Mouse (Mus musculus): Measurements from ENCODE around the gene Fpgs. TPM values are rescaled to one million over a fixed set of nuclear protein-coding genes. Genes with fewer than 3 reads are reported as not detected.

The Fpgs gene
- total RNA-seq (2021): 1 to 10 TPM; 8.5 to 9.9 TPM
- long read RNA-seq, transcript Fpgs-201 (15 exons, 2,273 nt): major isoform, 11 of 15 reads
- long read RNA-seq, partial matches to known transcripts: 1 of 15 reads
- long read RNA-seq, other reads (novel, unspliced or antisense): 3 of 15 reads

DNA sequence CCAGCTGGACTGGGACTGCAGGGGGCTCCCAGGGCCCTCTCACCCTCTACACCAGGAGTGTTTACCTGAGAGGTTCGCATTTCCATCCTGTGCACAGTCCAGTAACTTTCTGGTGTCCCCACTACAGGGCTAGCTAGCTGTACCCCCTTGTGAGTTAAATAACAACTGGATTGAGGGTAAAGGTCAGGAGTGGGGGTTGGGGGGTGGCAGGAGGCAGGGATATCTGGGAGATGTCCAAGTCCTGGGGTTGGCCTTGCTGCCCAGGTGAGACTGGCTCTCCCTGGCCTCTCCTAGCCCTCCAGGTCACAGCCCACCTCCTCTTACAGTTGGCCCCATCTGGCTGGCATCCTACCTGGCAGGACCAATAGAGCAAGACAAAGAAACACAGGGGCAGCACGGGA, at the start of gene Fpgs:
Fpgs (minus strand) TSS at position 125 of the 401 bp plus-strand sequence.
- DNase-seq (ENCODE audit: low spot score in 2 of 2): no peak

DNA sequence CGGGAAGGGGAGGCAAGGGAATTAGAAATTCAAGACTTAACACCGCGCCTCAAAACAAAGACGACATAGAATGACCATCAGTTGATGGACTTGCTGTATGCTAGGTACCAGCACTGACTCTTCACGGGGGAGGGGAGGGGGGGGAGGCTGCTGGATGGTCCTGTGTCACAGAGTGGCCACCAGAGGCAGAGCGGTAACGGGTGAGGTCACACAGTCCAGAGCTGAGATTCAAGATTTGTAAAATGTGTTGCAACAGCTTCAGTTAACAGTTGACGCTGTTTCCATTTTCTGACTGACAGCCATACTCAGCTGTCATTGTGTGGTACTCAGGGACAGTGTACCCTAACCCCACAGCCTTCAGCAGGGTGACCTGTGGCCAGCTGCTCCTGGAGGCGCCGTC, 48.2 kb upstream of the Fpgs start:
- no peak for DNase-seq (ENCODE audit: low spot score in 2 of 2)

DNA sequence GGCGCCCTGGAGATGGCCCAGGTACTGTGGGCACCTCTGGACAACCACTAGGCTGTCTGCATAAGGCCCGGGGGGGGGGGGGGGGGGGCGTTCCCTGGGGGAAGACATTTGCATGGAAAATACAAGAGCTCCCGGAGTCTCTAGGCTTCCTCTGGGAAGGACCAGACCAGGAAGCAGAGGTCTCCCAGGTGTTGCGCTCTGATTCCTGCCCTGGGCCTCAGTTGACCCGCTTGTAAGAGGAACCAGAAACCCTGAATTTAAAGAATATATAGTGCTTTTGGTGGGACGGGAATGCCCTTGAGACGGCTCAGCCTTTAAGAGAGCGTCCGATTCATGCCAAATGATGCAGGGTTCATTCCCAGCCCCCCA, 47.7 kb upstream of the Fpgs start:
- DNase-seq (ENCODE audit: low spot score in 2 of 2): no peak

DNA sequence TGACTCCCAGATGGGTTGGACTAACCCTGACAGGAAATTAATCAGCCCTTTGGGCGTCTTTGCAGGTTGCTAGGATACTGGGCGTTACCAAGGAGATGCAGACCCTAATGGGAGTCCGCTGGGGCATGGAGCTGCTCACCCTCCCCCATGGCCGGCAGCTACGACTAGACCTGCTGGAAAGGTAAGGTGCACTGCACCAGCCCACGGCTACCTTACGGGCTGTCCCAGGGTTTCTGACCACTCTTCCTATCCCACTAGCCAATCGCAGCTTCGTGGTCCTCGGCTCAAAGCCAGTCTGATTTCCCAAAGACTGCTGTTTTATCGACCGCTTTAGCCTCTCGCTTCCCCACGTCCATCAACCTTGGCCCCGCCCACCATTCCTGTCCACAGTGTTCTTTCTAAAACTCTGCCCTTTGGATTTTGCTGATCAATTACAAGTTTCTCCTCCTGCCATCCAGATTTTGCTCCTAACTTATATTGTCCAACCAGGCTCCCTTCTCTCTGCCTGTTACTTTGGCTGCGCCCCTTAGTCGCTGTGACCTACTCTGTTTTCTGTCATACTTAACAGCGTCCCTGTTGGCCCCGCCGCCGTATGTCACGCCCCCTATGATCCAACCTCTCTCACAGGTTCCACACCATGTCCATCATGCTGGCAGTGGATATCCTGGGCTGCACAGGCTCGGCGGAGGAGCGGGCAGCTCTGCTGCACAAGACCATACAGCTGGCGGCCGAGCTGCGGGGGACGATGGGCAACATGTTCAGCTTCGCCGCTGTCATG, 47.1 kb upstream of the Fpgs start:
- DNase-seq (ENCODE audit: low spot score in 2 of 2): no peak

DNA sequence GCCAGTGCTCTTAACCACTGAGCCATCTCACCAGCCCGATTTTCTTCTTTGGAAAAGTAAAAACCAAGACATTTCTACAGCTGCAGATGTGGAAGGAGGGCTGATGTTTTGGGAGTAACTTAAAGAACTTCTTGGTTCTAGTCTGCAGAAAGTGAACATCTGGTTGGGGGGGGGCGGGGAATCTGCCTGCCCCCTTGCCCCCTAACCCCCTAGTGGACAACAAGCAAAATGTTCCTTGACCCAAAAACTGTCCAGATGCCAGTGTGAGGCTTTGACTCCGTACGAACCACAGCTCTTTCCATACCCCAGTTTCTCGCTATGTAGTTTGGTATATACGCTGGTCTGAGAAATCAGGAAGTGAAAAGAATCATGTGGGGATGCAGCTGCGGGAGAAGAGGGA, 46.3 kb upstream of the Fpgs start:
- no peak for DNase-seq (ENCODE audit: low spot score in 2 of 2)

DNA sequence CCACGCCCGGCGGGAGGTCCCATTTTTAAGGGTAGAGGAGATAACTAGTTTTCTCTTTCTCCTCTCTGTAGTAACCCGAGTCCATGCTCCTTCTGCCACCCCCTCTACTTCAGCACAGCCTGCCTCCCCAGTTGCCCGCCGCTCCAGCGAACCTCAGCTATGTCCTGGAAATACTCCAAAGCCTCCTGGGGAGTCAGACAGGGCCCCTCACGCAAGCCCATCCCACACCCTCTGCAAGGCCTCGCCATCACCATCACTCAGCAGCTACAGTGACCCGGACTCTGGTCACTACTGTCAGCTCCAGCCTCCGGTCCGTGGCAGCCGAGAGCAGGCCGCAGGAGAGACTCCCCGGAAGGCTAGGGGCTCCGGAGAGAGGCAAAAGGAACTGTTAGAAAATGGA, 45.1 kb upstream of the Fpgs start:
- DNase-seq (ENCODE audit: low spot score in 2 of 2): no peak

DNA sequence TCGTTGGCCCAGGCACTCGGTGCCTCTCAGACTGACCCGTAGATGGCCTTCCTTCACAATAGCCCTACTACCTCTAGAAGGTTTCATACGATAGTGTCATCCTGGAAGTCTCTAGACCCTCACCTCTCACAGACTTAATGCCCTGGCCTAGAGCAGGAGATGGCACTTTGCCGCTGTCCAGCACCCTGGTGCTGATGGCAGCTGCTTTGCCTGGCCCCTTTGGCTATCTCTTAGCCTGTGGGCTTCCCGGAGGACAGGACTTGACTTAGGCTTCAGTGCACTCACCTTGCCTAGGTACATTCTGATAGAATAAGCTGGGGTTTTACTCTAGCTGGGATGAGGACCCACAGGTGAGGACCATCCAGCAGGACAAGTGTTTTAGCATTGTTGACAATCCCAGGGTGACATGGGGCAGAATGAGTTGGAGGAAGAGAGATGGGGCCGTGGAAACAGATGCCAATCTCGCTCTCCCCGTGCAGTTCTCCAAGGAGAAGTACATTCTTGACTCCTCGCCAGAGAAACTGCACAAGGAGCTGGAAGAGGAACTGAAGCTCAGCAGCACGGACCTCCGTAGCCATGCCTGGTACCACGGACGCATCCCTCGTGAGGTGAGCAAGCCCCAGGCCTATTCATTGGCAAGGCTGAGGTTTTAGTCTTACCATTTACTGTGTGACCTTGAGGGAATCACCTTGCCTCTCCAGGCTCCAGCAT, 40.5 kb upstream of the Fpgs start:
- DNase-seq (ENCODE audit: low spot score in 2 of 2): no peak

DNA sequence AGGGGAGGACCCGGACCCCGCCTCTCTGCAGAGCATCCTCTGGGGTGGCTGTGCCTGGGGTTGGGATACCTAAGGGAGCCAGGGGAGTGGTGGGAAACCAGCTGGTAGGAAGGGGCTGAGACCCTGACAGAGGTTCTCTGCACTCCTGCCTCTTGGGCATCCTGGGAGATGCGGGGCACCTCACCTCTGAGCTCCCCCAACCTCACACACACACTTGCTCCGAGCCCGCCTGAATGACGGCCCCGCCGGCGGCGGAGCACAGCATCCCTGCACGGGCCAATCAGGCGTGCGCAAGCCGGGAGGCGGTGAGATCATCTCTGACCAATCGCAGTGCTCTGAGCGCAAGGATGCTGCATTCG, 38.2 kb upstream of the Fpgs start:
- DNase-seq (ENCODE audit: low spot score in 2 of 2): peak; percentile 87 to 89

DNA sequence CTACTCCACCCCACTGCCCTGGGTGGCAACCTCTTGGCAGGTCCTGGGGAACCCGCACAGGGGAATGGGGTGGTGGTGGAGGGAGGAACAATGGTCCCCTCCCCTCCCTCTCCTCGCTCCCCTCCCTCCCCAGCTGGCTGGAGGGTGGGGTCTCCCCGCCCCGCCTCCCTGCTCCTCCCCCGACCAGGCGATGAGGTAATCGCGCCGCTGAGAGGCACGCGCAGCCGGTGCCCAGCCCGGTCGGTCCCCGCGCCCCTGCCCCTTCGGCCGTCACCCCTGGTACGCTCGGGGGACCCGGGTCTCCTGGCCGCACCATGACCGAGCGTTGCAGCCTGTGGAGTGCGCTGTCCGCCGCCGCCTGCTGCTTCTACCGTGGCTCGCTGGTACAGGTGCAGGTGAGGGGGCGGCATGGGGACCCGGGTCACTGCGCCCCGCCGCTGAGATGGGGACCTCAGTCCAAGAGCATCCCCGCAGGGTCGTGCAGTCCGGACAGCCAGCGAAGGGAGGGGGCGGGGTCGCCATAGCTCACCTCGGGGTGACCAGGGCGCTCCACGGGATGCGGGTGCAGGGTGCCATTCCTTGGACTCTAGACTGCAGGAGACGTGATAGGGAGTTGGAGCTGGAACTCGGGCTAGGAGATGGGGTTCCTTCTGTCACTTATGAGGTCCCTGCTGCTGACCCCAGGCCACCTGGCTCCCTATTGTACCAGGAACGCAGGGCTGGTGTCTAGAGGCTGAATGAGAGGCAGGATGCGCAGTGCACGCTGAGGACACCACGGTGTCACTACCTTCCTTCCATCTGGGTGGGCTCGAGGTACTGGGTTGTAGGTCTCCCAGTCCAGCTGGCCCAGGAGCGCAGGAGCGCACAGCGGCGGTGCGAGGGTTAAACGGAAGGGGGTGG, 37.6 kb upstream of the Fpgs start:
- peak in 1 of 2 experiments; percentile 51 for DNase-seq (ENCODE audit: low spot score in 2 of 2)

DNA sequence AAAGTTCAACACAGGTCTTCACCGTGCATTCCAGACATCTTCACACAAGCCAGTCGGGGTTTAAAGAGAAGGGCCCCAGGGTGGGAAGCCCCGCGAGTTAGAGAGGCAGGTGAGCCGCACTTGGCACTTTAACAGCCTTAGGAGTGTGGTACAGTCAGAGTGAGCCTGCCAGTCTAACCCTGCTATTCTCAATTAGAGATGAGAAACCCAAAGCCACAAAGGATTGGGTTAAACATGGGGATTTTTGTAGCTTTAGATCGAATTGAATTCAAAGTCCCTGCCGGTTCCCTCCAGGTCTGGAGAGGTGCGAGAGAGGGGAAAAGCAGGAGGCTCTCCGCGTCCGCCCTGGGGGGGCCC, 36.9 kb upstream of the Fpgs start, which contains the start of gene 6330409D20Rik:
6330409D20Rik (minus strand) TSS at position 101 of the 357 bp plus-strand sequence.
- DNase-seq (ENCODE audit: low spot score in 2 of 2): no peak

DNA sequence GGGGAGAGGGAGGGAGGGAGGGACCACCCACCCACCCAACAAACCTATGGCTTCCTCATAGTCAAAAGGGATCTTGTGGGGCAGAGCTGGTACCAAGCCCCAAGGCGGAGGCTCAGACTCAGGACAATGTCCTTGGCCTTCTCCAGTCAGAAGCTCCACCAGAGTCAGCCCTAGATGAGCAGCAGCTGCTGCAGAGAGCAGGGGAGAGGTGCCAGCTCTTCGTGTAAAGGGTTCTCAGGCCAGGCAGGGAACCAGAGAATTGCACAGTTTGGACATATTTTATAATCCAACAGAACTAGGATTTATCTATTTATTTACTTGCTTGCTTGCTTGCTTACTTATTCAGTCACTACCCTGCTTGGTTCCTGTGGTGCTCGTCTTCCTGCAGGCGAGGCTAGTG, 35.4 kb upstream of the Fpgs start:
- DNase-seq (ENCODE audit: low spot score in 2 of 2): no peak

DNA sequence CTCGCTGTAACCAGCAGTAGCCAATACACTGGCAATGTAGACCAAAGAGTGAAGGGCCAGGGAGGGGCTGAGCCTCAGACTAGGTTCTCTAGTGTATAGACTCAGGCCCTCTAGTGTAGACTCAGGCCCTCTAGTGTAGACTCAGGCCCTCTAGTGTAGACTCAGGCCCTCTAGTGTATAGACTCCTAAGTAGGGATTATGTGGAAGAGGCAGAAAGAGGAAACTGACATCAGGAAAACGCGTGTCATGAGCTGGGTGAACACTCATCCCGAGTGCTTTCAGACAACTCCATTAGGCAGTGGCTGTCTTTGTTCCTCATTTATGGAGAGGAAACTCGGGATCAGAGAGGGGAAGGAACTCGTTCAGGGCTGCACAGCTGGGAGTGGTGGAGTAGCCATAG, 33.1 kb upstream of the Fpgs start:
- DNase-seq (ENCODE audit: low spot score in 2 of 2): no peak

DNA sequence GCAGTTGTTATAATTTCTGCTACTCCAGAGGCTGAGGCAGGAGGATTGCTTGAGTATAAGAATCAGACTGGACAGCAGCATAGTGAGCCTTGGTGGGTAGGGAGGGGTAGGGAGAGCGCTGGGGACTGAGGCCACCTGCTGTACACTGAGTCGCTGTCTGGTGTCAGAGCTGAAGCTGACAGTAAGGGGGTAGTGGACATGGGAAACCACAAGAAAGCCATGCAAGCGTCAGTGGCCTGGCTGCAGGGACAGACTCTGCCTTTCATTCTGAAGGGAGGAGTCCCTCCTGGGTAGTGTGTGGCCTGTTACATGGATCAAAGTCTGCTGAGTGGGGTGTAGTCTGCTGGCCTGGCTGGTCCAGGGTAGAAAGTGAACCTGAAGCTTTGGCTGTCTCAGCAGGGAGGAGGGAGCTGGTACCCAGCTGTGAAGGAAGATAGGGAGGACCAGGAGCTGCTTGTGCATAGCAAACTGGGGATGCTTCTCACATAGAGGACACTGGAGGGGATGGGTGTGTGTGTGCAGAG, 32.4 kb upstream of the Fpgs start:
- DNase-seq (ENCODE audit: low spot score in 2 of 2): no peak

DNA sequence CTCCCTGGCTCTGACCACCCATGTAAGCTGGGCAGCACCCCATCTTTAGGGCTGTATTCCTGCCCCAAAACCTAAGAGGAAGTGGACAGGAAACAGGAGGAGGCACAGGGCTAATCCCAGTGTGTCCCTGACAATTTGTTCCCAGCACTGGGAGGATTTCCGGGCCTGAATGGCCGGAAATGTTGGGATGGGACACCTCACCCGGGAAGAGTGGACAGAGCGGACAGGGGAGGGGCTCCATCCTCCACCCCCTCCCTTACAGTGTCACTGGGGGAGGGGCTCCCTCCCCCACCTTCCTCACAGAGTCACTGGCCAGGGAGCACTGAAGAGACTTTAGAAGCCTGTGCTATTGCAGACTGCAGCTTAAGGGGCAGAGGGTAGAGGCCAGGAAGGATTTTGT, 31.0 kb upstream of the Fpgs start:
- no peak for DNase-seq (ENCODE audit: low spot score in 2 of 2)

DNA sequence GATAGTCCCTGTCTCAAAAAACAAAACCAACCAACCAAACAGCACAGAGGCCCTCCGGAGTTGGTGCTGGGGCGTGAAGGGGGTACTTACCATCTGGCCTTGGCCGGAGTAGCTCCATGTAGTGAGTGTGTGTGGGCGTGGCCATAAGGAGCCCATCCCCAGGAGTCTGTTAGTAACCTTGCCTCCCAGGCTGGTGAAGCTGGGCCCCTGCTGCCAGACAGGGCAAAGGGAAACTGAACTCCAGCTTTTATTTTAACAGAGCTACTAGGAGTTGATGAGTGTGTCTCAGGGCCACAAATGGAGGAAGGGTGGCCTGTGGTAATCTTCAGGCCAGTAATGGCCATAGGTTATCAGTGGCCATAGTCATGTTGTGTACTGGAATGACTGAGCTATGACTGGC, 30.5 kb upstream of the Fpgs start:
- DNase-seq (ENCODE audit: low spot score in 2 of 2): no peak

DNA sequence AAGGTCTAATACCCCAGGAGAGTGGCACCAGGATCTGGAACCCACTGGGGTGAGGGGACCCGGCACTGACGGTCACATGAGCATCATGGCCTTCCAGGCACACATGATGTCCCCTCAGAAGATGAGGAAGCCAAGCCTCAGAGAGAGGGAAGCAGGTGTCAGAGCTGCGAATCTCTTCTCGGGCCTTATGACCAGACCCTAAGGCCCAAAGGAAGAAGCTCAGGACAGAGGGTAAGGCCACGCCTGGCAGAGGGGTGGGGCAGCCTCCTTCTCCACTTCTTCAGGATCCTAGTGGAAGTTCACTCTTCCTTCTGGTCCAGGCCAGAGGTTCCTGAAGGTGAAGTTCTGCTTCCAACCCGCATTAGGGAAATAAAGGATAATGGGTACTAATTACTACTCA, 28.8 kb upstream of the Fpgs start:
- no peak for DNase-seq (ENCODE audit: low spot score in 2 of 2)

DNA sequence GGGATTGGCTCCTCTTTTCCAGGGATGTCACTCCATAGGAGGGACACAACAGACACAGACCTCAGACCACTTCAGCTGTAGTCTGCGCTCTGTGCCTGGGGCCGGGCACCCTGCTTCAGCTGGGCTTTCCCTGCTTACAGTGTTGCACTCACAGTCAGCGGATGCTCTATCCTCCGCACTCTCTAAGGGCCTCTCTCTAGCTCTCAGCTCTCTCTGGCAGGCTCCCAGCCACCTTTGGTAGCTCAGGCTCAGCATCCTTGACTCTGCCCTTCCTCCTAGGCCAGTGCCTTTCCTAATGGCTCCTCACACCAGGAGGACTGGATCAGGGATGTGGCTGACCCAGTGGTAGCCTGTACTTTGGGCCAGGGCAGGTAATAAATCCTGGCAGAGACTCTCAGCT, 28.0 kb upstream of the Fpgs start:
- no peak for DNase-seq (ENCODE audit: low spot score in 2 of 2)

DNA sequence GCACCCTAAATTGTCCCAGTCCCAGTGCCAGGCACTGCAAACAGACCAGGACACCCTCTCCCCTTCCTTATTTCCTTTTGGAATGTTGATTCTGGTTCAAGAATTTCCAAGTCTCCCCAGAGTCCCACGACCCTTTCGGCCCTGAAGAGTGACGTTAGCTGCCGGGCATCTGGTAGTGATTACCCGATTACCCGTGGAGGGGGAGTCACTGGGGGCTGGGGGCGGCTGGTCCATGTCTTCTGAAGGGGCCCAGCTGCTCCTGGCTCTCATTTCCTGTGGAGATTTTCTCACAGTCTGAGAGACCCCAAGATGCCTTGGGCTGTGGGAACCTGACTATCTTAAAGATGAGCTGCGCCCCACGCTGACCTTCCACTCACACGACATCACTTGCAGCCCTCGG, 26.9 kb upstream of the Fpgs start:
- DNase-seq (ENCODE audit: low spot score in 2 of 2): no peak

DNA sequence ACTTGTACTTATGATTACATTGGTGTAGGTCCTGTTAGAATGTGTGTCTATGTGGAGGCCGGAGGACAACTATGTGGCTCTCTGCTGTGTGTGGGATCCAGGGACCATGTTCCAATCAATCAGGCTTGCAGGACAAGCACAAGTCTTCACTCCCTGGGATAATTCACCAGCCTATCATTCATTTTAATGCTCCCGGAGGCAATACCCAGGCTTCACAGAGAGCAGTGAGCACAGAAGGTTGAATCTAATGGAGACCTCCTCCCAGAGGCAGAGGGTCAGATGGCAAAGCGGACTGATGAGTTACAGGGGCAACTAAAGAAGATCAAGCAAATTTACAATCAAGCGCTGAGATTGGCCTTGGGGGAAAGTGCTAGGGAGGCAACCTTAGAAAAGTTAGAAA, 25.6 kb upstream of the Fpgs start:
- DNase-seq (ENCODE audit: low spot score in 2 of 2): no peak

DNA sequence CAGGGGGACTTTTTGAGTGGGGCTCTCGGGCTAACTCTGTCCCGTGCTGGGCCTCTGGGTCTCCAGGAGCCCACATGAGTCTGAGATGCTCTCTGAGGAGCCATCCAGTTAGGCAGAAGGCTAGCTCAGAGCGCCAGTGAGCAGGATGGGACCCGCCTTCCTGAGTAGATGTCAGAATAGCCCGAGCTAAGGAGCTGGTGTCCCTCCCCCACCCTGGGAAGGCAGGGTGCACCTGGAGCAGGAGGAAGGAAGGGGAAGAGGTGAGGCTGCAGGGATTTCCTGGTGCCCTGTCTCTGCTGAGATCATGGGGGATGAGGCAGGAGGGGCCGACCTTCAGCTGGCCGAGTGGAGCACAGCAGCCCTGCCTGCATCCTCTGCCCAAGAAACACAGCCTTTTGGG, 24.5 kb upstream of the Fpgs start:
- DNase-seq (ENCODE audit: low spot score in 2 of 2): no peak

DNA sequence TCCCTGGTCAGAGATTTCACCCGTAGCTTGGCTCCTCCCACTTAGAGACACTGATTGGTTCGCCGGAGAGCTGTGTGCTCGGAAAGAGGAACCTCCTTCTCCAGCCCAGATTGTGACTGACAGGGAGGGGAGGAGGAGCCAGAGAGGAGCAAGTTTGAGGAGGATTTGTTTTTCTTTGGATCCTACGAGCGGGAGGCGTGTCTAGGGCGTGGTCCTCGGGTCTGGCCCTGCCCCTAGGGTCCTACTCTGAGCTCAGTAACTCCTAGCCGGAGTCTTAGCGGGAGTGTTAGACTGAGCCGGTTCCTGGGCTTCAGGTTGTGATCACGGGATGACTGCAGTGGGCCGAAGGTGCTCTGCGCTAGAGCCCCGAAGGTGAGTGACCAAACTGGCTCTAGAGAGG, 23.5 kb upstream of the Fpgs start:
- peak; percentile 80 to 85 for DNase-seq (ENCODE audit: low spot score in 2 of 2)
